Mouse (Mus musculus) CH12.LX (cell line): ENCODE measurements around the gene Fam57a.

Source experiments
- CTCF ChIP-seq, 2 experiments: IDR thresholded peaks in 1 of 2; conservative IDR thresholded peaks in 1 of 2; 2 replicates each; pipeline ENCODE4 v1.5.1; 2011 to 2012; ENCODE audit warnings: low read depth in 2 of 2, low read length in 2 of 2, improper control_type of control experiment in 1 of 2, inconsistent platforms in 1 of 2, mild to moderate bottlenecking in 1 of 2, moderate library complexity in 1 of 2
- MYC ChIP-seq: IDR thresholded peaks from 2 replicates; pipeline ENCODE4 v1.6.1; 2011; ENCODE audit warnings: low read depth, mild to moderate bottlenecking, improper control_type of control experiment, low read length
- SMC3 ChIP-seq: IDR thresholded peaks from 2 replicates; pipeline ENCODE4 v1.6.1; 2011; ENCODE audit warnings: low read depth, low read length, improper control_type of control experiment
- TBP ChIP-seq: conservative IDR thresholded peaks from 2 replicates; pipeline ENCODE4 v1.6.1; 2011; ENCODE audit warnings: low read depth, low read length, improper control_type of control experiment
- ZKSCAN1 ChIP-seq: IDR thresholded peaks from 2 replicates; pipeline ENCODE4 v1.6.1; 2012; ENCODE audit warnings: low read depth, inconsistent platforms, low read length, improper control_type of control experiment, borderline replicate concordance

GRCm38 (mm10) chr11:76148055-76149008 is 31.1 kb upstream of the Fam57a start:
- TF ChIP-seq CTCF (conservative IDR thresholded peaks at IDR 0.05 in 1 of 2, IDR thresholded peaks at IDR 0.05 in 1 of 2; ENCODE audit: low read depth in 2 of 2, low read length in 2 of 2) (no peak), TBP (no peak), SMC3 (no peak), MYC (no peak), ZKSCAN1 (no peak)
